Mouse (Mus musculus) frontal cortex, adult (tissue): ENCODE measurements at regions not wholly inside any gene's neighbourhood (a gene's known extent, or its start where the extent isn't known, plus 50 kb on each side); places are given as distances from the start of the nearest gene placed in this dataset.
"Not testable (repeated sequence)": the region's sequence is repeated elsewhere in the genome, so short reads cannot be mapped to it uniquely, and the experiment has no call there.

ENCODE experiments used
- ATAC-seq: cut with Nextera tagmentation; 2 replicates; pipeline ENCODE4 v1.9.2; 2017; ENCODE audit warnings: mild to moderate bottlenecking, moderate library complexity, mixed read lengths; ENCODE audit not compliant: low TSS enrichment

DNA sequence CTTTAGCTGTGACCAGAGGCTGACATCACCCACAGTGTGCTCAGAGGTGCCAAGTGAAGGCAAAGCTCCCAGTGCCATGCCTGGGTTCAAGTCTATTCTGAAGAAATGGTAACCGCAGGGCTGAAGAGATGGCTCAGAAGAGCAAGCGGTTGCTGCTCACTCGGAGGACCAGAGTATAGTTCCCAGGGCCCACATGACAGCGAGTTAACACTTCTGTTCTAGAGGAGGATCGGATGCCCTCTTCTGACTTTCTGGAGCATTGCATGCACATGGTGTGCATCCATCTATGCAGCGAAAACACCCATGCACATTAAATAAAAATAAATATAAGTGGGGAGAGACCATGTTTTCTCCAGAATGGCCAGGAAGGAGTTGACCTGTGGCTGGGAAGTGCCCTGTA is 209.5 kb downstream of the Sorl1 start:
- no peak for ATAC-seq

DNA sequence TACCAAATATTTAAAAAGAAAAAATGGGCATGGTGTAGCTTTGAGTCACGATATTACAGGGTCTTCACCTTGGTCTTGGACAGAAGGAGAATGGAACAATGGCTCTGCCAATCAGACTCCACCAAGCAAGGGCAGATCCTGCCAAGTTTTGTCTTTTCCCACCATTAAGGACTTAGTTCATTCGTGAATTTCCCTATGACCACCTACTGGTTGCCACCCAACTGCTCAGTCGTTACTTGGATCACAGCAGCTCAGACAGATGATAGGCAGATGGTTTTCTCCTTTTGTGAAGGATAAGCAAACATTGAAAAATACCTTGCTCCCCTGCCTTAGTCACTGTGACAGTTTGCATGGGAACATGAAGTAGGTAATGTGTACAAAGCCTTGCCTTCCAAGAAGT is 210.2 kb downstream of the Sorl1 start:
- no peak for ATAC-seq

DNA sequence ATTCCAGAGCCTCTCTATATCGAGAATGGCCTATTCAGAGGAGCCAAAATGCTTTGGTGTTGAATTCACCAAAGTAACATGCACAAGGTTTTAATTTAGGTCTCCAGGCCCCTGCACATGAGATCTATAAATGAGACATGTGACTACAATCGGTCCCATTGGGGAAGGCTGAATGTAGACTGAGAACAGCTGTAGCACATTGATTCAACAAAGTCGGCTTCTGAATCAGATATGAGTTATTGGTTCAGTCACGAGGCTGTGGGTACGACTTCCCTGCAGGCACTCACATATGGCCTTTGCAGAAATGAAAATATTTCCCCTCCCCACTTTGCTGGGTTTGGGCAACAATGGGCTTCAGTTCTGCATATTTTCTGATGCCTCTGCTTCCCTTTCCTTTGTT is 211.6 kb downstream of the Sorl1 start:
- ATAC-seq = no peak

DNA sequence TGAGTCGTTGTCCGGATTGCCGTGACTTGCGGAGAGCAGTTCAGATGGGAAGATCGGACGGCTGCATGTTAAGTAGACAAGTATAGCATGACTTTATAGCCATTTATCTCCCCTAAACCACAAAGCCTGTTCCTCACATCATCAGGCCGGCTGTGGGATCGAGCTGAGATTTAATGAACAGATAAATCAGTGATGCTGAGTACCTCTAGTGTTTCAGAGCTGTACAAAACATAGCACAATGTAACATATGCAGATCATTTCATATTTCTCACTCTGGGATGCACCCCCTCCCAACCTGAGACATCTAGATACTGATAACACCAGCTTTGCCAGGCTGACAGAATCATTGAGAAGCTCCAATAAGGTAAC is 223.5 kb downstream of the Sorl1 start:
- ATAC-seq = no peak

DNA sequence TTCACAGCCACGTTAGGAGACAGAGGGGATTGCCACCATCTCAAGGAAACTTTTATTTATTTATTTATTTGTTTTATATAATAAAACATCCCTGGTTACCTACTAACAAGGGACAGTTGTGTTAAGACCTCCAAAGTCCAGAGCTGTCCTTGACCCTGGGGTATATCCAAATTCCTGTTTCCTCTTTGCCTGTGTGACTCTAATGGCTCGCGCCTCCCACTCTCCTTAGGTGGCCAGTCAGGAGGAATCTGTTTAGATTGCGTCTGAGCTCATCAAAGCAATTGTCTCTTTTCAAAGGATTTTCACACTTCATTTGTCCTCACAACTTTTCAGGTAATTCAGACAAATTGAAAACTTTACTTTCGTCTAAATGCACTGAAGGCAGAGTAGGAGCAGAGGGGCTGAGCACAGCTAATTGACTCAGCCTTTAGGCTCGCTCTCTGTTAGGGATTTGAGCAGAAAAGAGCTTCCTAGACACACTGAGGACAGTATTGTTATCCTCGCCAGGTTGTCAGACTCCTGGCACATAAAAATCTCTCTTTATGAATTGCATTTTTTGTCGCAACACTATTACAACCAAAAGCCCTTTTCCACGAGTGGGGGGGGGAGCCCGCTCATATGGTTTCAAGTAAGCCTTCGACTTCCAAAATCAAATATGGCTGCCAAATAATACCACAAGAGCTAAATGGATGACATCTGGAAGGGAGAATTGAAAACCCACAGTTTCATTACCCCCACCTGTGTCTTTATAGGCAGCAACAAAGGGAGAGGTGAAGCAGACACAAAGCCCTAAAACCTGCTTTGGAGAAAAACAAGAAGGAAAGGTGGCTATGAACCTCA is 224.1 kb downstream of the Sorl1 start:
- no peak for ATAC-seq

DNA sequence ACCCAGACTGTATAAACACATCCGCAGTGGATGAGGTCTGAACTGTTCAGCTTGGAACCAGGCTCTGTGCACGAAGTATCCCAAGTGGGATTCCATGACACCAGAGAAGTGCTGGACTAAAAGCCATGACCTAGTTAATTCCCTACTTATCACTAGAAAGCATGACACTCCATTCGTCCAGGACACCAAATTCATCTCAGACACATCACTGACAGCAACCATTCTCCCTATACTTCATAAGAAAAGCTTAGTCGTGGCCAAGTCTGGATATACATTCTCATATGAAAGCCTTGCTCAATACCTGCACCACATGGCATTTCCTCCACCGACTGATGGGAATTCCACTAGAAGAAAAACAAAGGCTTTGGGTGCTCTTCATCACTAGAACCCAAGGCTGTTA is 229.0 kb downstream of the Sorl1 start:
- no peak for ATAC-seq

DNA sequence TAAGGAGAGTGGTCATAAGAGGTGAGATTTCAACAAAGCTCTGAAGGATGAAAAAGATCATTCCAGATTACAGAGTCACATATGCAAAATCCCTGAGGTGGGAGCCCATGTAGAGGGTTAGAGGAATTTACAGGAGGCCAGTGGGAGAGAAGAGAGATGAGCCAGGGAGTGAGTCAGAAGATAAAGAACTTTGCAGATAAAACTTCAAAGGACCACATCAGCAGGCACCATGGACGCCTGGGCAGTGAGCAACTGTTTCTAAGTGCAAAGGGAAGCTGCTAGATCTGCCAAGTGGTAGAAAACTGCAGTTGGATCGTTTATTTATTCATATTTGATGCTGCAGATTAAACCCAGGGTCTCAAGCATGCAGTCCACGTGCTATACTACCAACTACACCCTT is 231.3 kb downstream of the Sorl1 start:
- ATAC-seq = no peak

DNA sequence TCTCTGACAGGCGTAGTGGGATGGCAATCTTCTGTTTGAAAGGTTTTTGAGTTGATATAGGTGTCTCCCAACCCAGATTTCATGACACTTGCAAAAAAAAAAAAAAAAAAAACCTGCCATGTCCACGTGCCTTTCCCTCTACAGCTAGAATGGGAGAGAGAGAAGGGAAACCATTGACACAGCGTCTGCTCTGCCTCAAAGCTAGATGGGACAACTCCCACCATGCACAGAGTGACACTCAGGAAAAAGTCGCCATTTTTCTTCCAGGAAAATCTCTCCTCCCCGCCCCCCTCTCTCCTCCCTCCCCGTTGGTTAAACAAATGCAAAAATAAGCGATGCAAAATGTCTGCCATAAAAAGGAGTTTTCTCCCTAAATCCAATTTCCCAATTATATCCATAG is 232.9 kb downstream of the Sorl1 start:
- 0 out of 2 replicates have a peak, but pooled peaks have one; percentile 11 for ATAC-seq

DNA sequence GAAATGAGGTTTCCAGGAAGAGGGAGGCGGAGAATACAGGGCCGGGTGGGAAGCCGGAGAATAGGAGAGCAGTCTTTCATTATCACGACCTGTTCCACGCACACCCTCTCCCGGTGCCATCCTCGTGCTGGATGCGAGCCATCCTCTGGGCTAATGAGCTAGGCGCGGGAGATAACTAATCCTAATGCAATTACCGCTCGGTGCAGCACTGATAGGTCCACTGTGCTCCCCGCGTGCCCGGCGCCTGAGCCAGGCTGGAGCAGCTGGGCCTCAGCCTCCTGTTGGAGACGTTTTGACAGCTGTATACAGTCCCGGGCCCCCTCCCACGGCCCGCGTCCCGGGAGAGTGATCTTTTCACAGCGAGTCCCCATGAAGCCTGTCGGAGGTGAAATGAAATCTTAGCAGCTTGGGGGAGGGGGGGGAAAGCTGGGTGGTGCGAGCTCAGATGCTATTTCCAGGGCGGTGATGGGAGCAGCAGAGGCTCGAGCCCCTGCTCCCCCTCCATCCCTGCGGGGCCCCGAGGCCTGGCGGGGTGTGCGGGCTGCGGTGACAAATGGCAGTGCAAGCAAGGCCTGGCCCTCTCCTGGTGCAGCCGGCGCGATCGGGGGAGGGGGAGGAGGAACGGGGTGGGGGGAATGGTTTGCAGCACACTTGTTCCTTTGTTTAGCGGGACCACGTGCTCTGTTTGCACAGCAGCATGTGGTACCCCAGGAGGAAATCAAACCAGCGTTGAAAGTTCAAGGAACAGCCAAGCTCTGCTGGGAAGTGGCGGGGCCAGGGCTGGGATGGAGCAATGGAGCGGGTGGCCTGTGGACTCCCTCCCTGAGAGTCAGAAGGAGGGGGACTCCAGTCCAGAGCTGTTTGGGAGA is 233.6 kb downstream of the Sorl1 start:
- ATAC-seq = peak; percentile 72

DNA sequence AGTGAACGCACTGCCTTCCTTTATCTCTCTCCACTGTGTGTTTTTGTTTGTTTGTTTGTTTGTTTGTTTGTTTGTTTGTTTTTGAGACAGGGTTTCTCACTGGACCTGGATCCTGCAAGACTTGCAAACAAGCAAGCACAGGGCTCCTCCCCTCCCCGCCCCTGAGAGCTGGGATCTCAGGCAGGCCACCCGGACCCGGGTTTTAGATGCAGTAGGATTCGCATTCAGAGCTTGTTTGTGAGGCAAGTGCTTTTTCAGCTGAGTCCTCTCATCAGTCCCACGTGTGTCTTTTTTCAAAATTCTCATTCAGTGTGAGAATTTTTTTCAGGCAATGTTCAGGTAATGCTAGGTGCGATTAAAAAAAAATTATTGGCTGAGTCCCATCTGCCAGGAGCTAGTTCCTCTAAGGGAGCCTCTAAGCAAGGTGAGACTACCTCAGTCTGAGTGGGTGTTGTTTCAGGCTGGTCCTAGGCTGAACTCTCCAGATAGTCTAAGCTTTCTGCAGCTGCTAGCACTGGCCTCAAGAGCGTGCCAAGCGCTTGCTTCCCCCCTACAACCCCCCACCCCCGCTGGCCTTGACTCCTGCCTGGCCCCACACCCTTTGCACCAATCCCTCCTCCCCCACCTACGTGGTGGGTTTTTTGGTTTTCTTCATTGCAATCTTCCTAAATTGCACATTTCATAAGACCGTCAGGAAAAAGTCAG is 234.4 kb downstream of the Sorl1 start:
- ATAC-seq = peak; percentile 17; the same call in 1 of the 2 replicates

DNA sequence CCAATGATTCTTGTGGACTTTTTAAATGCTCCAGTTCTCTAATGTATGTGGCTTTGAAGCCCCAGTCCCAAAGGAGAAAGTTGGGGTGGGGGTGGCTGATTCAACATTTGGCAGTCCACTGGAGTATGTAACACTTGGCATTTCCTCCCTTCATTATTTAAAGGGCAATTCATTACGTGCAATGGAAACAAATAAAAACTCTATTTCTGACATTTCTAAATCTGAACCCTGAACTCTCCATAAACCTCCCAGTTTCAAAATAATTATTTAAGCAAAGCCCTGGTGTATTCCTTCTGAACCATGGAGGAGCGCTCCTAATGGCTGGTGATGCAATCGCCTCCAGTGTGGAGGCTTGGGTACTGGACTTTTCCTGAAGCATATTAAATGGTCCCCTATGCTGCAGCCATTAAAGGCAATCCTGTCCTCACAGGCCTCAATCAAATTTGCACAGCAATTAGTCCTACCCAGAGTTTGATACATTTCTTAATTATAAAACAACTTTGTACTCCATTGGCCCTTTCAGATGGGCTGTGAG is 235.4 kb downstream of the Sorl1 start:
- ATAC-seq = no peak

DNA sequence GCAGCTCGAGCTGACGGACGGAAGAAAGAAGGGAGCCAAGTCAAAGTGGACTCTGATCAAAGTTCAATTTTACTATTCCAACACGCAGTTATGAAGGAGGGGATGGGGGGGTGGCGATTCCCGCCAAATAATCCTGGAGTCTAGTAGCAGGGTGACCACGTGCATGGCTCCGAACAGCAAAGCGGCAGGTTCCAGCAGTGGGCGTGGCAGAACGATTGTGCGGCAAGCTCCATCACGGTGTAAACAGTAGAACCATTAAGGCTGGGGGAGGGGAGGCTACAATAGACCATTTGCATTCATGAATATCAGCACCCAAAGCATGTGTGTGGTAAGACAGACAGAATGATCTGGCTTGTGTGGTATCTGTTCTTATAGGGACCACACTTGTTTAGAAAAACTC is 237.6 kb downstream of the Sorl1 start:
- ATAC-seq = not testable (repeated sequence)

DNA sequence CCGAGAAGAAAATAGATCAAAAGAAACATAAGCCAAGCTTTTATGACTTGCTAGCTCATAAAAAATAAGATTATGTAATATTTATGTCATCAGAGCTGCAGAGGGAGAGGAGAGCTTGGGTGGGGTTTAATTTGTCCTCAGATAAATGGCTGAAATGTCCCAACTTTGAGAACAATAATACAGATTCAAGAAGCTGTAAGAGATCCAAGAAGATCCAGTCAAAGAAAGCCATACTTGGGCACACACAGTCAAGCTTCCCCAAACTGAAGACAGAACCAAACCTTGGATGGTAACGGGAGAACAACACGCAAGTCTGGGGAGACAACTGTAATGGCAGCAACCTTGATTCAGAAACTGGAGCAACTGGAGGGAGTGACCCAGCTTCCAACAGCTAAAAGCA is 243.6 kb downstream of the Sorl1 start:
- no peak for ATAC-seq

DNA sequence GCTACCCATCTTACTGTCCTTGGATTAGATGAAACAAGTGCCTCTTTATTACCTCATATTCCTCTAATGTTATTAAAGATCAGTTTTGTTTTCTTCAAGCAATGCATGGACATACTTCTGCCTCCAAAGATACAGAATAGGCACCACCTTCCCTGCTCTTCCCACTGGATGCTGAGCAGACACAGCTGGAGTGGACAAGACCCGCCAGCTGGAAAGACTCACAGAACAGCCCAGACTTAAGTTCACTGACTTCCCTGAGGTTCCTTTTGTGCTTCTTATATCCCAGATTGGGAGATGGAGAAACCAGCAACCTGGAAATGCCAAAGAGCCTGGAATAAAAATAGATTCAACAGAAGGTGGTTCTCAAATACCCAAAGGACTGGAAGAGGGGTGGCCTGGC is 245.0 kb downstream of the Sorl1 start:
- no peak for ATAC-seq

DNA sequence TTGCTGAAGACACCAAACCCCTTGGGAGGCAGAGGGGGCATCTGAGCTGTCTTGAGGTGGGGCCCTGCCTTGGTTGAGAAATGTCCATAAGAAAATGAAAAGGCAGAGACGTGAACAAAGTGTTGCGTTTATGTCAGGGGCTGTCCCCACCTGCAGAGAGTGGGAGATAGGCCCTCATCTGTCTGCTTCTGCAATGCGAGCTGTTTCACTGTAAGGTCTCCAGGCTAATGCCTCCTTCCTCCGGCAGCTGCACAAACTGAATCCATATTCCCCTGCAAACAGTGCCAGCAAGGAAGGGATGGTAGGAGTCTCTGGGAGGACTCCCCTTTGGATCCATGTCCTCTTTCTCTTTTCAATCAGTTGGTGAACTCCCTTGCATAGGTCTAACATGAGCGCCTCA is 263.0 kb downstream of the Sorl1 start:
- no peak for ATAC-seq

DNA sequence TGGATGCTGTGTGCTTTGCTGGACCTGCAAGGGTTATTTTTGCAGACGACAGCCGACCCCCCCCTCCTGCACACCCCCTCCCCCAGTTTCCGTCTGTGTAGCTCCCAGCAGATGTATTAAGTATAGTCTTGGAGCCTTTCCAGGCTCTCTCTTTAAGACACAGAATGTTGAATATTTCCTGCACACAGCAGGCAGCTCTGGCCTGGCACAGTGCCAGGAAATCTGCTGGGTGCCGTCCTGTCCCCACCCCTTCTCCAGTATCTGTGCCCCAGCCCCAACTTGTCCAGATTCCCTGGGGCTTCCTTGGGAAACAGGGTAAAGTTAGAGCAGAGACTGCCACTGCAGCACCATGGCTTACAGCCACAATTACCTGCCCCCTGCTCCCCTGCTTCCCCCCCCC is 263.4 kb downstream of the Sorl1 start:
- ATAC-seq = peak; percentile 55

DNA sequence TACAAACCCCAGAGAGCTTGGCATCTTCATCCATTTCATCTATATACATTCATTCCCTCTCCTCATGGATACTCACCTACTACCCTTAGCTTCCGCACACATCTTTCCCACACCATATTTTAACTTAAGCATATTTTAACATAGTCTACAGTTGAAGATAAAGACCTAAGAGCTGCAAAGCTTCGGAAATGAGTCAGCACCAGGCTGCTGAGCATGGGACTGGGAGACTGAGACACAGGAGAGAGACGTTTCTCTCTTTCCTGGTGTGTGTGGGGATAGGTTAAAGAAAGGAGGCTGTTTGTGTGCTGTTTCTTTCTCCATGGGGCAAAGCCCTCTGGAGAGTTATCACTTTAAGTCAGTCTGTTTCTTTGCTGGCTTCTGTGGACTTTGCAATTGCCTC is 264.3 kb downstream of the Sorl1 start:
- peak; percentile 69; the same call in 1 of the 2 replicates for ATAC-seq

DNA sequence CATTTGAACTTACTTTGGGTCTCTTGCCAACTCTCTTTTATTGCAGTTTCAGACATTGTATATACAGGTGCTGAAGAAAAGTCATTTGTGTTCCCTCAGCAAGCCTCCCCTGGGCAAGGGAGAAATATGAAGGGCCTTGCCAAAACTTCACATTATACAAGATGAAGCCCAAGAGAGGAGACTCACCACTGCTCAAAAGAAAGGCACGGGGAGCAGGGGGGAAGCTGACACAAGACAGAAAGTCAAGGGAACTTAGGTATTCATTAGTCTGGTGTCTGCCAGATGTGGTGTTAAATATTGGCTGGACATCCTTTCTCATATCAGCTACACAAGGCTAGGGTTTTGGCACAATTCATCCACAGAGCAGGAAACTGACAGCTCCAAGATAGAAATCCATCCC is 272.0 kb downstream of the Sorl1 start:
- ATAC-seq = no peak

DNA sequence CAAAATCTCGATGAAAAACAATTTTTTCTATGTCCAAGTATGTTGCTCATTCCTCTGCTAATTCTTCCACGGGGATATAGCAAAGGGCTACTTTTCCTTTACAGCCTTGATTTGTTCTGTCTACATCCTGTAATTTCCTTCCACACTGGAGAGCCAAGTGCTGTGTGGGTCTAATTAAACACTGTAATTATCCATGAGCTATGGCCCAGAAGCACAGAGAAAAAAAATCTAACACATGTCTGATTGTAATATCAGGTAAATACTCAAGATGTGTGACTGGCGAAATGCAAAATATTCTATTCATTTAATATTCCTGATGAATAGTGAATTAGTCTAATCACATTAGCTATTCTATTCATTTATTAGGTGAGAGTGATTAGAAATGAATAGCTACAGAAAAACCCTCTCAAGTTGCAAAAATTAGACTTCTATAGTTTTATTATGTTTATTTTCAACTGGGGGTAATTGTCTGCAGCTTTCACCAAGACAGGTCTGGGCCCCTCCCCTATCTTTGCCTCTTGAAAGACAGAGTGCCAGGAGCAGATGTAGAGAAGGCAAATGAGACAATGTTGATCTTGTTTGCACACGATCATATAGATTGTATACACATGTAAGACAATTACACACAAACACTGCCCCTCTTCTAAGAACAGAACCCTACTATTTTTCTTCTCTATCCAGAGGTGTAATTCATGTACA is 274.3 kb downstream of the Sorl1 start:
- ATAC-seq = no peak

DNA sequence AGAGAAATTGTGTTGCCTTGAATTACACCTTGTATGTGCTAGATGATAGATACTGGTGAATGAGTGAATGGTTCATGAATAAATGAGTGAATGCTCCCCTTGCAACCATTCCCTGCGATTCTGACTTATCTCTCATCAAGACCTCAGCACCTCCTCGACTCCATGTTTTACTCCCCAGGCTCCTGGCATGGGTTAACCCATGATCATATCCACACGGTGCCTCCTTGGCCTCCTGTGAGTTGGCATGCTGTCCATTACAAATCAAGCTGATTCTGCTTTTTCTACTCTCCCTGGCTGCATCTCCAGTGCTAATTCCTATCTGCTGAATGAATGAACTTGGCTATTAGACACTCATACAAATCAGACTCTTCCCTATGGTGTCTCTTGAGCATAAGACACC is 279.5 kb downstream of the Sorl1 start:
- ATAC-seq = no peak
